Mouse (Mus musculus): Measurements from ENCODE around the gene Acat2.
"Not testable (repeated sequence)": the region's sequence is repeated elsewhere in the genome, so short reads cannot be mapped to it uniquely, and the experiment has no call there.

Acat2 gene

DNA sequence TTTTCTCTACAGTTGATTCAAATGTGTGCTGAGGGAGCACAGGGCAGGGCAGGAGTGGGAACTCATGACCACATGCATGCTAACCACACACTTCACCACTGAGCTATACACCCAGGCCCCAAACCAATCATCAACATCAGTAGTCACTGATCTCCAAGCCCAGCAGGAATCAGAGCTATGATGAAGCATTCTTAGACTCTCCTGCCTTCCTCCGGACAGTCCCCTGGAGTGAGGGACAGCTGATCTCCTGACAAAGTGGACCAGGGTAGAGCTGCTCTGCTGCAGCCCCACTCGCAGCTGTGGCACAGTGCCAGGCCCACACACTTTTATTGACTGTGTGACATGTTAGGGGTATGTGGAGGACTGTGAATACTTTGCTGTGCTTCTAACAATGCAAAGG, 1.2 kb downstream of the Acat2 start:
- not testable (repeated sequence) for DNase-seq (ENCODE audit: low spot score in 2 of 2)

DNA sequence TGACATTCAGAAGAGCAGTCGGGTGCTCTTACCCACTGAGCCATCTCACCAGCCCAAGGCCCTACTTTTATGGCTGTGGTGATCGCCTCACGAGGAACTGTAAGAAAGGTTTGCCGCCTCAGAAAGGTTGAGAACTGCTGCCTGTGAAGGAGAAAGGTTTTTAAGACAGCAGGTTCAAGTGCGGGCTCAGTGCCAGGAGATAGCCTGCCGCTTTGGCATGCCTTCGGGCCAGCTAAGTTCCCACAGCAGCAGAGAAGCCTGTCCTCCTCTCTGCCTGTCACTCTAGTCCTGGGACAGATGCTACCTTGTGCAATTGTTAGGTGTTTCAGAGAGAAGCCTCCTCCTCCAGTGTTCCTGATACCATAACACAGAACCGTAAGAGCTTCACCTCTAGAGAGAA, 3.9 kb downstream of the Acat2 start:
- no peak for DNase-seq (ENCODE audit: low spot score in 2 of 2)

DNA sequence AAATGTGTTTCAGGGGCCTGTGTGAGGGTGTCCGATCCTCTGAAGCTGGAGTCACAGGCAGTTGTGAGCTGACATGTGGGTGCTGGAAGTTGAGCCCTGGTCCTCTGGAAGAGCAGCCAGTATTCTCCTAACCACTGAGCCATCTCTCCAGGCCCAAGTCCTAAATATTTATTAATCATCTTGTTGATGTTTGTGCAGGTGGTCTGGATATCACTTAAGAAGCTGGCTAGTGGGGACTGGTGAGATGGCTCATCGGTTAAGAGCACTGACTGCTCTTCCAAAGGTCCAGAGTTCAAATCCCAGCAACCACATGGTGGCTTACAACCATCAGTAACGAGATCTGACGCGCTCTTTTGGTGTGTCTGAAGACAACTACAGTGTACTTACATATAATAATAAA, 10.9 kb downstream of the Acat2 start:
- DNase-seq (ENCODE audit: low spot score in 2 of 2), result no peak

DNA sequence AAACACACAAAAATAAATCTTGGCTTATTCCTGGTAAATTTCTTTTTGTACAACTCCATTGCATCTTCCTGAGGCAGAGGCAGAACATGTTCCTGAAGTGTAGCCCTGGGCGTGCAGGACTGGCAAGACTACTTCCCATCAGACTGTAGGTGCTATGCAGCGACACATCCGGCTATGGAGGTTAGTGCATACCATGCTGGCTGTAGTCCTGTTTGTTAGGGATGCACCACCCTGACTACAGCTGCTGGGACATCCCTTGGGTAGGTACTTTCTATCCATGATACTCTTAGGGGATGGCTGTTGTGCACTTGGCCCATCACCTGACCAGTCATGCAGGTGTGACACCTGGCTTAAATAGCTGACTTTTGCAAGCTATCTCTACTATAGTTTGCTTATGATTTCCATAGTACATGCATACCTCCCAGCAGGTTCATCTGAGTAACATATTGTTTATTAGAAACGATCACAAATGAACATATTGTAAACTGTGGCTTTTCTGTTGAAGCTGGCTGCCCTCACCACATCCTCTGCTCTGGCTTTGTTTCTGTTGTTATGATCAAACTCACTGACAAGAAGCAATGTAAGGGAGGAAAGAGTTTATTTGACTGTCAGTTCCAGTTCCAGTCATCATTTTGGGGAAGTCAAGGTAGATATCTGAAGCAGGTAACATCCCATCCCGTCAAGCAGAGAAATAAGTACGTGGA, 17.9 kb downstream of the Acat2 start:
- DNase-seq (ENCODE audit: low spot score in 2 of 2), result no peak

DNA sequence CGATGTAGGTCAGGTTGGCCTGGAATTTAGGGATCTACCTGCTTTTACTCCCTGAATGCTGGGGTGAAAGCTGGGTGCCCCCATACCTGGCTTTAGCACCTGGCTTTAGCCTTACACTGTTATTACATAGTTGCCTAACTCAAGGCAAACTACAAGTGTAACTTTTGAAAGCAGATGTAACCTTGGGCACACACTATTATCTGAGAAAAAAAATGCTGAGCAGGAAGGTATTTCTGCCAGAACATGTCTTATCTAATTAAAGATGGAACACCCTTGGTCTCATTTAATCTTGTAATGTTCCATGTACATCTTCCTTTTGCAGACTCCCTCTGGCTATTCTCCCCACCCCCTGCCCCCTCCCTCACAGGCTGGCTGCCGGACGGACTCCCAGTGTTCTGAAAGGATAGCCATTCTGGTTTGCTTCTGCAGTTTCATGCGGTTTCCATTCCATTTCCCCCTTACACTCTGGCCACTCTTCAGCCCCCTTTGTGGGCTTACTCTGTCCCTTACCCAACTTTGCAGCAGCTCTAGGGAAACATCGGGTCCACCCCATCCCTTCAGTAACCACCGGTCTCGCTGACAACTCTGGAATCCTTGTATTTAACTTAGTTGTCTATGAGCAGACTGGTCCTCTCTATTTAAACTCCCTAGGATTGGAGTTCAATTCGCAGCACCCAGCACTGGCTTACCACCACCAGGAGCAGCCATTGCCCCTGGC, 18.8 kb downstream of the Acat2 start:
- DNase-seq (ENCODE audit: low spot score in 2 of 2), result no peak

DNA sequence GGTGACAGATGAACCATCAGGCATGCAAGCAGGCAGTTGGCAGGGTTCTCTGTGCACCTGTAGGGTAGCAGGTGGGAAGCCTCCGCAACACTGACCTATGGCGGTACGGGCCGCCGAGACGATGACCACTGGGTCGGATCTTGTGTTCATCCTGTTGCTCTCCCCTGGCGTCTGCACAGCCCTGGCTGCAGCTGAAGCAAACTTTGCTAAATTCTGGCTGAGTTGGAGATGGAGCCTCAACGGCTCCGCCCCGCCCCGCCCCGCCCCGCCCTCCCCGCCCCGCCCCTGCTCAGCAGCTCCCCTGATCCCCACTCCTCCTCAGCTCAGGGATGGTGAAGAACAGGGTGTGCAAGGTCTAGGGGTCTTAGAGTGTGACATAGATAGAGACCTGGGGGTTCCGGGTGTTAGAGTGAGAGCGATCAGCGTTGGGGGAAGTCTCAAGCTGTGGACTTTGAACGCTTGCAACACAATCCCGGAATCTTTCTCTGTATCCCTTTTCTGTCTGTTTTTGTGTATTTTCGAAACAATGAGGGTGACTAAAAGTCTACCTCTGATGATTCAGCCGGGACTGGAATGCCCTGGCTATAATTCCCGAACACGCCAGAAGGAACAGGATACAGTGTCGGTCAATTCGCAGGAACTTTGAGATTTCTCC, 20.3 kb downstream of the Acat2 start, which contains the start of gene Acat3:
Gene Acat3, minus strand, starts transcription at position 450 of the 655 bp plus-strand sequence.
- DNase-seq (ENCODE audit: low spot score in 2 of 2), result no peak

DNA sequence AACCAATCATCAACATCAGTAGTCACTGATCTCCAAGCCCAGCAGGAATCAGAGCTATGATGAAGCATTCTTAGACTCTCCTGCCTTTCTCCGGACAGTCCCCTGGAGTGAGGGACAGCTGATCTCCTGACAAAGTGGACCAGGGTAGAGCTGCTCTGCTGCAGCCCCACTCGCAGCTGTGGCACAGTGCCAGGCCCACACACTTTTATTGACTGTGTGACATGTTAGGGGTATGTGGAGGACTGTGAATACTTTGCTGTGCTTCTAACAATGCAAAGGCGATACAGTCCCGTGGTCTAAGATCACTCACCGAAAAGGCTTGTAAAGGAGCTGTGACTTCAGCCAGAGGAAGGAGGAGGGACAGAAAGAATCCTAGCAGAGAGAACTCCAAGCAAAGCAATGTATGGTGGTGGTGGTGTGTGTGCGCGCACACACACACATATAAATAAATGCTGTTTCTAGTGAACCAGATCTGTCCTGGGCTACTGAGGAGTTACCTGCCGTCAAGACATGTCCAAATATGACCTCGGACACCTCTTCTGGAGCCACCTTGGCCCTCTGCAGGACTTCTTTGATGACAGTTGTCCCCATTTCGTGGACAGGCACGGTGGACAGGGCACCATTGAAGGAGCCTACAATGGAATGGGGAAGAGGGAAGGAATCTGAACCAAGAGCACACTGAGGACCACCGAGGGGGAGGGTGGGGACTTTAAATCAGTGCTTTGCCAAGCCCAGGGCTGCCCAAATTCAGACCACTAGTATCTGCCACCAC, 21.0 kb downstream of the Acat2 start:
- not testable (repeated sequence) for DNase-seq (ENCODE audit: low spot score in 2 of 2)

DNA sequence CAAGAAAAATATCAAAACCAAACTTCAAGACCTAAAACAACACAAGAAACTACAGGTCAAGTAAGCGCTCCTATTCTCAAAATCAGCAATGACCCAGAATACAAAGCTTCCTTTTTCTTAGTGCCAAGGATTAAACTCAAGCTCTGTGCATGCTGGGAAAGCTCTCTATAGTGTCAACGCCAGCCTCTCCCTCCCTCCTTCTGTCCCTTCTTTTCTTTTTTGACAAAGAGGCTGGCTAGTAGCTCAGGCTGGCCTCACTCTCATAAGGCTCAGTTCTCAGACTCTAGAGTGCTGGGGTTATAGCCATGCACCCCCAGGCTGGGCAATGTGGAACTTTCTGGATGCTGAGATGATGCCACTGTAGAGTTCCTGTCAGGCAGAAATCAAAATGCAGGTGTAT, 22.5 kb downstream of the Acat2 start:
- DNase-seq (ENCODE audit: low spot score in 2 of 2), result no peak

DNA sequence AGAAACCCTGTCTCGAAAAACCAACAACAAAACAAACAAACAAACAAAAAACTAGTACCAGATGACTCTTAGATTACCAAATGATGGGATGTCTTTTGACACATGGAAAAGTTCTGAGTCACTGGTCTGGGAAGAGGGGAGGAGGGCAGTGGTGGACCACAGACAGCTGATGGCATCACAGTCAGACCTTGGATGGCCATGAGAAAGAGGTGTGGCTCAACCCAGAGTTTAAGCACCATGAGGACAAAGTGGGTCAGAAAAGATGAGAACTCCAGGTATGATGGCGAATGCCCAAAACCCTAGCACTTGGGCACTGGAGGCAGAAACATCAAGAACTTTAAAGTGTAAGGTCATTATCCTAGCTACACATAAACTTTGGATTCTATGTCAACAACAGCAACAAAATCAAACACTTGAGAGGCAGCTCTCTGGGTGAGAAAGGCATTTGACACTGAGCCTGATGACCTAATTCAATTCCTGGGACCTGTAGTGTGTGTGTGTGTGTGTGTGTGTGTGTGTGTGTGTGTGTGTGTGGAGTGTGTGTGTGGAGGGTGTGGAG, 23.1 kb downstream of the Acat2 start:
- no peak for DNase-seq (ENCODE audit: low spot score in 2 of 2)

DNA sequence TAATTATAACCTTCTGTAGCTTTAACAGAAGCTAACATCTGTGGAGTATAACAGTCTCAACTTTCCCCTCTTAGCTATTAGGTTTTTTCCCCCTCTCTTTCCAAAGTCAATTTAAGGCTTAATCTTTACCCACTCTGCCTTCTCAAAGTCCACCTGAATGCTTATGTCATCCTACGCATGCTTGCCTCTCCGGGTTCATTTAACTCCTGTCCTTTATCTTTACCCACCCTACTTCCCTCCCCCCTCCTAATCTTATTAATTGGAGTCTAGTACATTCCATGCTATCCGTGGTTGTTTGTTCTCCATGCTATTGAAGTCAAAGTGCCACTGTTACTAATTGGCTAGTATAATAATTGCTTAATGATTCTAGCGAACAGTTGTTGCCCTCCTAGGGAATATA, 24.8 kb downstream of the Acat2 start:
- no peak for DNase-seq (ENCODE audit: low spot score in 2 of 2)

DNA sequence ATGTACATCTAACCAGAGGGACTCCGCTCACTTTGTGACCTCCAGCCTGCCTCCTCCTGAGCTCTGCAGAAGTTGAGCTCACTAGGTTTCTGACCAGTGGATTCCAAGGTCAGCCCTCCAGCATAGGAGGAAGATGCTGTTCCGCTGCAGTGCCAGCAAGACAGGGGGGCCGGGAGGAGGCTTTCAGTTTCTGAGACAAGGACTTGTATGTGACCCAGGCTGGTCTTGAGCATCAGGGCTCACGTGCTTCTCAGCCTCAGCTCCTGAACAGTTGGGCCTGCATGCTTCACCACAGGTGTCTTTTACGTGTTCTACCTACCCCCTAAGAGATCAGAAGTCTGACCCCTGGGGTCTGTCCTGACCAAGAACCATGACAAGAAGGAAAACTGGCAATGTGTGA, 29.0 kb downstream of the Acat2 start:
- not testable (repeated sequence) for DNase-seq (ENCODE audit: low spot score in 2 of 2)

DNA sequence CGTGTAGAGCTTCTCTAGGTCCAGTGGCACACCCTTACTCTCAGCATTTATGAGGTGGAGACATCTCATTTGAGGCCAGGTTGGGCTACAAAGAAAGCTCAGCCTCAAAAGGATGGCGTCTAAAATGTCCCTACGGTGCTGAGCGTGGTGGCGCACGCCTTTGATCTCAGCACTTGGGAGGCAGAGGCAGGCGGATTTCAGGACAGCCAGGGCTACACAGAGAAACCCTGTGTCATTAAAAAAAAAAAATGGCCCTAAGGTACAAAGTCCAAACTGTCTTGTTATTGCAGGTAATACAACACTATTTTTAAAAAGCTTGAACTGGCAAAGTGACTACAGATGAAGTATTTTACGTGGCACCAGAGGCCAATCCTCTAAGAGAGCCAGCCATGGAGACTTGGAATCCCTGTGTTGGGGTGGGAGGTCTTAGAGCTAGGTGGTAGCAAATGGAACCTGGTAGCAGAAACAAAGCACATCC, 34.8 kb downstream of the Acat2 start:
- no peak for DNase-seq (ENCODE audit: low spot score in 2 of 2)

DNA sequence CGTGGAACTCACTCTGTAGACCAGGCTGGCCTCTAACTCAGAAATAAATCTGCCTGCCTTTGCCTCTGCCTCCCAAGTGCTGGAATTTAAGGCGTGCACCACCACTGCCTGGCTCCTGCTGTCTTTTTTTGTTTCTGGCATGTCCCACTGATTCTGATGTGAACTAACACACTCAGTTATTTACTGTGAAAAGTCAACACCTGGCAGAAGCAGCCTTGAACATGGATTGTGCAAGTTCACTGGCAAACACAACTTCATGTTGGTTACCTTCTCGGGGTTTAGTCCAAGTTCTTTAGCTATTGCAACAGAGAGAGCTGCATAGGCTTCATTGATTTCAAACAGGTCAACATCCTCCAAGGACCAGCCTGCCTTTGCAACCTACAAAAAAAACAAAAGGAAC, 35.5 kb downstream of the Acat2 start:
- no peak for DNase-seq (ENCODE audit: low spot score in 2 of 2)

DNA sequence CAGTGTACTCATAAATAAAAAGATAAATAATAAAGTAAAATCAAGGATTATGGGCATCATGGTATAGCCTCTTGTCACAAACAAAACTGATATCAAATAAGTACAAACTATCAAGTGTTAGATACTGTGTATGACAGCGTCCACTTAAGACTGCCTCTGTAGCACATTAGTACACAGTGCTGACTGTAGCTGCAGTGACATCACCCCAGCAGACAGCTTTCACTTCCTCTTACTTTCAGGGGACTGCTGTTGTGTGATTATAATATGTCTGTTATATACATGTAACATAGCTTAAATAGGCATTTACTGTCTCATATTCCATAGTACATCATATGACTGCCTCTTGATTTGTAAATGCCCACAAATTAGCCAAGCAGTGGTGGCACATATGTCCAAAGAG, 39.5 kb downstream of the Acat2 start:
- DNase-seq (ENCODE audit: low spot score in 2 of 2), result peak in 1 of 2 experiments; percentile 41

DNA sequence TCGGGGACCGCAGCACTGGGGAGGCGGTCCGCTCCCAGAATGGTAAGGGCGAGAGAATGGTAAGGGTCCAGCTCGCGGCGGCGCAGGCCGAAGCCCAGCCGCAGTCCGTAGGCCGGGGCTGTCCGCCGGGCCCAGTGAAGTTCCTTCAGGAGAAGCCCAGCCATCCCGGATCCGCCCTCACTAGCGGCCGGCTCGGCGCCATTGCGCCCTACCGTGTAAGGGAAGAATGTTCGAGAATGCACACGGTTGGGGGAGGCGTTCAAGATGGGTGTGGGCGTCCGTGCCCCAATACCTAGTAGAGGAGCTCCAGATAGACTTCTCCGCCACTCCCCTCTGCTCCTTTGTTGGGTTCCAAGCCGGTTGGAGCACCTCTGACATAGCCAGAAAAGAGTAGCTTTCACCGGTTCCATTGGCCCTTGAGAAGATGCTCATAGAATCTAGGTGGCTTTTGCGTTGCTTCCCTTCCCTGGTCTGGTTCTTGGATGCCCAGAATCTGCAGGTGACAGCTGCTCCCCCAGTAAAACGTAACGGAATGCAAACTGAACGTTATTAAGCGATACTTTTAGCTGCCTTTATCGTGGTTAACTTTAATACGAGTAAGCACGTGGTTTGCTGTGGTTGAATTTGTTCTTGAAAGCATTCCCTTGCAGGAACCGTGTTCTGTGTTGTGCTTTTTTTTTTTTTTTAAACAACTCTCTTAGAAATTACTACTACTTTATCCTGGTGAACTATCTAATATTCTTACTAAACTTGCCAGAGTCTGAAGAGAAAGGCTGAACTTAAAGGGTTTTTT, 43.8 kb downstream of the Acat2 start:
- DNase-seq (ENCODE audit: low spot score in 2 of 2), result peak in 1 of 2 experiments; percentile 23

DNA sequence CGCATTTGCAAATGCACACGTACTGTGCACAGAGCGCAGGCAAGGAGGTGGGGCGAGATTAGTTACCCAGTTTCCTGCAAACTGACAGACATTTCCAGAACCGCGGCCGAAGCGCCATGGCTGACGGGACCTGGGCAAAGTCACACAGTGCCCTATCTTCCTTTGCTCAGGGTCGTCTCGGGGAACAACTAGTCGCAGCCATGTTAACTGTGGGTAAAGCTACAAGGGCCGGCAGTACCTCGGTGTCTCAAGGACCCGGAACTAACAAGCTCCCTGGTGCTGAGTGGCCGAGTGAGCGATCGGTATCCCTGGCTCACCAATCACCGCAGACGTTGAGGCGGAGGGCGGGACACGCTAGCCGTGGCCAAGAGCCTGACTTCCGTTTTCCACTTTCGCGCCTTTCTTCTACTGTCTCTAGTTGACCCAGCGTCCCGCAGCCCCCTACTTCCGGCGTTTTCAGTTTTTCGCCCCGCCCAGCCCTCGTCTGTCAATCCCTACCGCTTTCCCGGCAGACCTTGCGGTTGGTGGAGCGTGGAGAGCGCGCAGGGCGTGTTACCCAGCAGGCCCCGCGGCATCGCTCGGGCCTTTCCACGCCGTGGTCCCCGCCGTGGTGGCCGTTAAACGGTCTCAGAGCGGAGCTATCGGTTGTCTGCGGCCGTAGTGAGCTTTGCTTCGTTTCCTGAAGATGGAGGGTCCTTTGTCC, 44.5 kb downstream of the Acat2 start, which contains the start of gene Mrpl18:
Gene Mrpl18, minus strand, starts transcription at position 465 of the 703 bp plus-strand sequence.
- DNase-seq (ENCODE audit: low spot score in 2 of 2), result peak; percentile 99

DNA sequence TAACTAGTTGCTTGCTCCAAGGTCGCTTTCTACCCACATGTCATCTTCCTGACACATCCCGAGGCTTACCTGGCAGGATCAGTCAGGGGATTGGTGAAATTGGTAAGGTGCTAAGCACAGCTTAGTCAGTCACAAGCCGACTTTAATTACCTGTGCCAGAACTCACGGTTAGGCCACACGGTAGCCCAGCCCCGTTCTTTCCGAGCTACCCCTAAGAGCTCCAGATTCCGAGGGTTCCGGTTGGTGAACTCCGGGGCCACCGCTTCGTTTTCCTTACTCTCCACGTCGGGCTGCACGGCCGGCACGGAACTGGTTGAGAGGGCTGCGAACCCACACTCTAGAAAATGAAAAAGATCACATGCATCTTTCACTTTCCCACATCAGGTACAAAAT, 45.1 kb downstream of the Acat2 start, which contains the start of gene Tcp1:
Gene Tcp1, plus strand, starts transcription at position 214 of the 393 bp plus-strand sequence.
- peak in 1 of 2 experiments; percentile 1 for DNase-seq (ENCODE audit: low spot score in 2 of 2)

DNA sequence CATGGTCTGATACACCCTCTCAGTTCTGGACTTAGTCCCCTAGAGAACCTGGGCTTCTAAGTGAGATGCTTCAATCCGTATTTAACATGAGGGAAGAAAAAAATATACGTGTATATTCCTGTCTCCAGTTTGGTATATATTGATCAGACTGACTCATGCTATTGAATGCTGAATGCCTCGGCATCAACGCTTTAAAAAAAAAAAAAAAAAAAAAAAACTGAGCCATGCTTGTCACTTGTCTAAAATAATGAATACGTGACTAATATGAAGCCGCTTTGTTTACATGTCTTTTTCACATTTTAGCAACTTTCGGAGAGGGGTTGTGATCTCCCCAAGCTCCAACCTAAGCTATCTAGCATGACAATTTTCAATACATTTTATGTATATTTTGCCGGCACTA, 50.2 kb downstream of the Acat2 start:
- DNase-seq (ENCODE audit: low spot score in 2 of 2), result no peak

DNA sequence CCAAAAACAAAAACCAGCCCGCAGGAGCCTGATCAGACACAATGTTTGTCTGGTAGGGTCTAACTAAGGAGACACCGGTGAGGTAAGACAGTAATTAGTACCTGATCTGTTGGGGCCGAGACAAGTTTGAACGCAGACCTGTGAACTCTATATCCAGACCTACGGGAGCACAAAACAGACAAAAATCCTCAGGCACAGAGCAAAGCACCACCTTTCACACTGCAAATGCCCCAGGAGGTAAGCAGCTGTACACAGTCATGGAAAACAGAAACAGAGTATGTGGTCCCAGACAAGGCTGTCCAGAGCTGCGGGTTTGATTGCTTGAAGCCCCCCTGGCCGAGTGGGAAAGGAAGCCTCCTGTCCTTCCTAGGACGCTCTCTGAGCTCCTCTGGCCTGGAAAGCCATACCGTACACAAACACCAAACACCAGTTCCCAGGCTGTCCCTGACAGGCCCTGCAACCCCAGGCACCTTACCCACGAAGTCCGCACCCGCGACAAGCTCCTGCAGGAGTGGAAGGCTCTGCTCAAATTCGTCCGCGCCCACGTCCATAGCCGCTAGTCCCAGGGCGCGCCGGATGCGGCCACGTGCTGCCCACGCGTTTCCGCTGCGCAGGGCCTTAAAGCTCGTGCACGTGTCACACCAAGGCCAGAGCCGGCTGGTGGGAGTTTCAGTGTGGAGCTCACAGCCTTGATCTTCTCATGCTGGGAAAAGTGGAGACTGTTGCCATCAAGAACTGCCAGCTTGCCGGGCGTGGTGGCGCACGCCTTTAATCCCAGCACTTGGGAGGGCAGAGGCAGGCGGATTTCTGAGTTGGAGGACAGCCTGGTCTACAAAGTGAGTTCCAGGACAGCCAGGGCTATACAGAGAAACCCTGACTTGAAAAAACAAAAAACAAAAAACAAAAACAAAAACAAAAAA, 50.9 kb downstream of the Acat2 start, which contains the start of gene Pnldc1:
Gene Pnldc1, minus strand, starts transcription at position 870 of the 920 bp plus-strand sequence.
- no peak for DNase-seq (ENCODE audit: low spot score in 2 of 2)

Measured in natural killer cell, adult 2 months (primary cell).